In the genomic region with DNA sequence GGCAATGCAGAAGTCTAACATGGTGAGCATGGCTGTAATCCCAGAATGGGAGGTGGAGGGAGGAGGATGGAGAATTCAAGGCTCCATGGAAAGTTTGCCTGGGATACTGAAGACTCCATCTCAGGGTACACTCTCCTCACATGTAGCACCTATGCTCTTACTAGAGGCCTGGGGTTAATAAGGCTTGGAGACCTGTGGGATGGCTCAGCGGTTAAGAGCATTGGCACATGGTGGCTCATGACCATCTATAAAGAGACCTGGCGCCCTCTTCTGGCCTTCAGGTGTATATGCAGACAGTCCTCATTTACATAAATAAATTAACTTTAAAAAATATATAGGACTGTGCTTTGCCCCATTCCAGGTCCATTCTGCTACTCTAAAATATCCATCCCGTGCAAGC, we compare ENCODE assay signal across 8 mouse cellular contexts. TPM values are rescaled to one million over a fixed set of nuclear protein-coding genes. Genes with fewer than 3 reads are reported as not detected.
A peak's percentile ranks its signal among the peaks of the same experiment; 100 is the strongest.
DNase-seq lines count a peak whose midpoint lies in the region; ATAC-seq and TF ChIP-seq lines count a peak whose summit lies in the region.

No protein-coding gene starts in this region.

- ATAC-seq in heart, embryonic 12.5 days (ENCODE audit: insufficient number of reproducible peaks, low FRiP score): no peak
- no peak for ATAC-seq in intestine, embryonic 16.5 days

- H3K27ac ChIP-seq in heart, embryonic 12.5 days (ENCODE audit: poor library complexity, severe bottlenecking): no peak overlapping the region
- no peak overlapping the region for H3K27ac ChIP-seq in cerebellum, adult 2 months (ENCODE audit: insufficient read depth, low read length)
- H3K27ac ChIP-seq in intestine, embryonic 16.5 days (ENCODE audit: low read length): no peak overlapping the region

- WGBS in heart, embryonic 12.5 days: 41% methylated on average over 3 of the region's 3 CpGs
- WGBS in cerebellum, adult 2 months: 17% methylated on average over 3 of the region's 3 CpGs
- WGBS in intestine, embryonic 16.5 days: 45% methylated on average over 3 of the region's 3 CpGs

- TF ChIP-seq POLR2A in cerebellum, adult 2 months (IDR thresholded peaks at IDR 0.05; ENCODE audit: borderline replicate concordance, insufficient read depth, low read length): no peak

- no peaks in the 10 kb centered on the region for H3K36me3 ChIP-seq in heart, embryonic 12.5 days
- H3K36me3 ChIP-seq in intestine, embryonic 16.5 days (ENCODE audit: control insufficient read depth, insufficient read depth, low read length): no peaks in the 10 kb centered on the region

- H3K4me1 ChIP-seq in heart, embryonic 12.5 days (replicated peaks): peaks cover 10% of the 10 kb centered on the region; the same call in 1 of the 2 replicates
- H3K4me1 ChIP-seq in cerebellum, adult 2 months (ENCODE audit: control insufficient read depth, insufficient read depth, low read length): no peaks in the 10 kb centered on the region; the same call in 1 of the 2 replicates
- 0 out of 2 replicates have a peak, but pooled peaks cover 3% of the 10 kb centered on the region for H3K4me1 ChIP-seq in intestine, embryonic 16.5 days (ENCODE audit: control insufficient read depth, insufficient read depth, low read length)

- H3K27me3 ChIP-seq in heart, embryonic 12.5 days (replicated peaks): no peaks in the 10 kb centered on the region
- H3K27me3 ChIP-seq in cerebellum, adult 2 months (ENCODE audit: control insufficient read depth, insufficient read depth, low read length): no peaks in the 10 kb centered on the region
- no peaks in the 10 kb centered on the region for H3K27me3 ChIP-seq in intestine, embryonic 16.5 days (replicated peaks; ENCODE audit: control insufficient read depth, insufficient read depth, low read length)

- no peaks in the 10 kb centered on the region for H3K9me3 ChIP-seq in heart, embryonic 12.5 days (replicated peaks)
- H3K9me3 ChIP-seq in intestine, embryonic 16.5 days (ENCODE audit: control insufficient read depth, low read length): no peaks in the 10 kb centered on the region

- peak; percentile 38; the same call in 1 of the 2 replicates for TF ChIP-seq CTCF in cerebellum, adult 2 months (IDR thresholded peaks at IDR 0.05; ENCODE audit: borderline replicate concordance, insufficient read depth, low read depth, low read length)

- no peak overlapping the region for H3K4me3 ChIP-seq in heart, embryonic 12.5 days
- no peak overlapping the region for H3K4me3 ChIP-seq in cerebellum, adult 2 months (replicated peaks; ENCODE audit: insufficient read depth, low read depth, low read length)
- no peak overlapping the region for H3K4me3 ChIP-seq in intestine, embryonic 16.5 days (ENCODE audit: low read length)

- H3K9ac ChIP-seq in heart, embryonic 12.5 days: no peak overlapping the region
- no peak overlapping the region for H3K9ac ChIP-seq in intestine, embryonic 16.5 days (ENCODE audit: low read depth, low read length)

- DNase-seq in heart, adult 11 months: peak; percentile 90
- peak; percentile 27 for DNase-seq in urinary bladder, postnatal 14 days (ENCODE audit: low spot score)
- DNase-seq in urinary bladder, postnatal 10 days (ENCODE audit: low spot score): no peak
- DNase-seq in cerebellum, adult 2 months: peak in 1 of 2 experiments; percentile 32
- DNase-seq in kidney, postnatal 14 days: peak; percentile 39
- DNase-seq in spleen, adult 18-20 months: peak; percentile 15 to 55

- H3K4me2 ChIP-seq in heart, embryonic 12.5 days: no peak overlapping the region
- no peak overlapping the region for H3K4me2 ChIP-seq in intestine, embryonic 16.5 days (ENCODE audit: low read depth, low read length)

RNA-seq across cellular contexts. Expression of gene Znhit3, which starts 3.1 kb away (rescaled TPM):
- 33.8 and 37.1 TPM in 2 replicates for polyA plus RNA-seq in heart, embryonic 12.5 days (2016; fragmentation: Nextera tagmentation; extraction: Ambion mirVana)
- polyA plus RNA-seq in cerebellum, adult 2 months (2012; rRNA removed): 44.7 and 47.5 TPM in 2 replicates
- 43.6 and 49.6 TPM in 2 replicates for polyA plus RNA-seq in intestine, embryonic 16.5 days (2015; fragmentation: Nextera tagmentation; extraction: Ambion mirVana)

RNA-seq across cellular contexts. Expression of gene Car4, which starts 38.3 kb away (rescaled TPM):
- 4.3 and 4.8 TPM in 2 replicates for polyA plus RNA-seq in heart, embryonic 12.5 days (2016; fragmentation: Nextera tagmentation; extraction: Ambion mirVana)
- polyA plus RNA-seq in cerebellum, adult 2 months (2012; rRNA removed): 187 and 208 TPM in 2 replicates
- 0.15 and 0.32 TPM in 2 replicates for polyA plus RNA-seq in intestine, embryonic 16.5 days (2015; fragmentation: Nextera tagmentation; extraction: Ambion mirVana)

RNA-seq across cellular contexts. Expression of gene Pigw, which starts 39.2 kb away (rescaled TPM):
- polyA plus RNA-seq in heart, embryonic 12.5 days (2016; fragmentation: Nextera tagmentation; extraction: Ambion mirVana): 2.9 and 3.4 TPM in 2 replicates
- 2.8 and 2.9 TPM in 2 replicates for polyA plus RNA-seq in cerebellum, adult 2 months (2012; rRNA removed)
- polyA plus RNA-seq in intestine, embryonic 16.5 days (2015; fragmentation: Nextera tagmentation; extraction: Ambion mirVana): 2.7 and 2.9 TPM in 2 replicates

RNA-seq across cellular contexts. Expression of gene Myo19, which starts 39.3 kb away (rescaled TPM):
- 7.9 and 8.3 TPM in 2 replicates for polyA plus RNA-seq in heart, embryonic 12.5 days (2016; fragmentation: Nextera tagmentation; extraction: Ambion mirVana)
- polyA plus RNA-seq in cerebellum, adult 2 months (2012; rRNA removed): 13.2 and 15.3 TPM in 2 replicates
- polyA plus RNA-seq in intestine, embryonic 16.5 days (2015; fragmentation: Nextera tagmentation; extraction: Ambion mirVana): 7.5 and 7.8 TPM in 2 replicates

RNA-seq across cellular contexts. Expression of gene Ggnbp2, which starts 48.7 kb away (rescaled TPM):
- polyA plus RNA-seq in heart, embryonic 12.5 days (2016; fragmentation: Nextera tagmentation; extraction: Ambion mirVana): 55.5 and 57.4 TPM in 2 replicates
- 120 and 123 TPM in 2 replicates for polyA plus RNA-seq in cerebellum, adult 2 months (2012; rRNA removed)
- 73.7 and 76.8 TPM in 2 replicates for polyA plus RNA-seq in intestine, embryonic 16.5 days (2015; fragmentation: Nextera tagmentation; extraction: Ambion mirVana)

Comparison
In these comparisons a context has a peak if more than half of its experiments do, and no peak if none do; other contexts are left out.
1. RNA of gene Car4, which starts 38.3 kb away (polyA plus RNA-seq): 187 to 208 TPM in cerebellum, adult 2 months; 4.3 to 4.8 TPM in heart, embryonic 12.5 days and 0.15 to 0.32 TPM in intestine, embryonic 16.5 days; every median in the first group is over 10 times any median in the second.